Mouse (Mus musculus): Measurements from ENCODE around the gene Rab6b.

GRCm38 (mm10) chr9:103201561-103202260 is 90.1 kb downstream of the Rab6b start, which contains the start of gene Srprb:
- TF ChIP-seq GATA1 (IDR thresholded peaks at IDR 0.05; ENCODE audit: borderline replicate concordance, low read length) (no peak), CTCF (IDR thresholded peaks at IDR 0.05; ENCODE audit: low read depth, low read length) (no peak), POLR2AphosphoS5 (IDR thresholded peaks at IDR 0.05; ENCODE audit: insufficient replicate concordance, low read depth, low read length) (no peak), TAL1 (conservative IDR thresholded peaks at IDR 0.05; ENCODE audit: low read depth, low read length) (no peak)
